Mouse (Mus musculus): ENCODE results near the gene Gdf11. TPM values are rescaled to one million over a fixed set of nuclear protein-coding genes. Genes with fewer than 3 reads are reported as not detected.

The Gdf11 gene
- polyA plus RNA-seq (2012; rRNA removed), result 13.6 and 14.8 TPM in 2 replicates

DNA sequence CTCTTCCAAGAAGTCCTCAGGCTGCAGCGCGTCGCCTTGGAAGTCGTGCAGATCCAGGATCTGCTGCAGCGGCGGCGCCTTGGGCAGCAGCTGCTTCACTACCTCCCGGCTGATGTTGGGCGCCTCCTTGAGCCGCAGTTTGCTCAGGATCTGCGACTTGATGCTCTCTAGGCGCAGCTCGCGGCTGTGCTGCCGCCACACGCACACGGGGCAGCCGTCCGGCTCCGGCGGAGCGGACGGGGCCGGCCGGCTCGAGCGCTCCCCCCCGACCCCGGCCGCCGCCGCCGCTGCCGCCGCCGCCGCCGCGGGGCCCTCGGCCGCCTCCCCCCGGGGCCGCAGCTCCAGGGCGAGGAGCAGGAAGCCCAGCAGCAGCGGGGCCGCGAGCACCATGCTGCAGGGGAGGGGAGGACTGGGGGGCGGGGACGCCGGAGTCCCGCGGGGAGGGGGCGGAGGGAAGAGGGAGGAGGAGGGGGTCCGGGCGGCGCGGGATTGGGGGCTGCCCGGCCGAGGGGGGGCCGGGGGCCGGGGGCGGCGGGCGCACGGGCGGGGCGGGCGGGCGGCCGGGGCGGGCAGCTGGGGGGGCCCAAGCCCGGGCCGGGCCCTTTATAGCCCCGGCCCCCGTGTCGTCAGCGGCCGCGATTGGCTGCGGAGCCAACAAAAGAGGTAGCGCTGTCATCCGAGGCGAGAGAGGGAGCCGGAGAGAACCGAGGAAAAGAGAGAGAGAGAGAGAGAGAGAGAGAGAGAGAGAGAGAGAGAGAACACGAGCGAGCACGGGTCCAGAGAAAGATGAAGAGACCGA is at the start of gene Gdf11:
Gene Gdf11 (minus strand): TSS at position 423 of the 799 bp plus-strand sequence.
- H3K4me1 ChIP-seq (ENCODE audit: control insufficient read depth, insufficient read depth, low read length), result 0 out of 2 replicates have a peak, but pooled peaks cover 3% of the 10 kb centered on the region
- TF ChIP-seq CTCF (IDR thresholded peaks at IDR 0.05; ENCODE audit: borderline replicate concordance, insufficient read depth, low read depth, low read length), result no peak
- no peak for TF ChIP-seq POLR2A (IDR thresholded peaks at IDR 0.05; ENCODE audit: borderline replicate concordance, insufficient read depth, low read length)
- 1% methylated on average over 61 of the region's 89 CpGs for WGBS
- H3K27ac ChIP-seq (ENCODE audit: insufficient read depth, low read length), result no peak within 1 kb of the TSS
- no peak for DNase-seq
- no peaks in the 10 kb centered on the region for H3K27me3 ChIP-seq (ENCODE audit: control insufficient read depth, insufficient read depth, low read length)
- peak within 1 kb of the TSS; percentile 66 for H3K4me3 ChIP-seq (replicated peaks; ENCODE audit: insufficient read depth, low read depth, low read length)

DNA sequence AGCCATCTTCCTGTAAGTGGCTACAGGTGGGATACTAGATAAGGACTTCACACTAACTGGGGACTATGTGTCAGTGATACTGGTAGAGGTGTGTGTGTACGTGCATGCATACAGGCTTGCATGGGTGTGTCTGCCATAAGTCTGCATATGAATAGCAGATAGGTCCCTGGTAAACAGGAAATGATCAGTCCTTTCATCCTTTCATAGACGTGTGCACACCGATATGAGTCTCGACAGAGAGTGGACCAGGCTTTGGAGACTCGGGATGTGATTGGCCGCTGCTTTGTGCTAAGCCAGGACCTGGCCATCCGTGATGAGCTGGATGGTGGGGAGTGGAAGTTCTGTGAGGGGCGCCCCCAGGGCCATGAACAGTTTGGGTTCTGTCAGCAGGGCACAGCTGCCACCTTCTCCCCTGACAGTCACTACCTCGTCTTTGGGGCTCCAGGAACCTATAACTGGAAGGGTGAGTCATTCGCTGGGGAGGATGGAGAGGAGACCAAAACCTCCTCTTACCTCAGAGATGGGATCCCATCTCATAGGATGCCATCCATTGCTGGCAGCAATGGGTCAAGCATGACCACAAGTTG is 49.0 kb upstream of the Gdf11 start:
- Histone ChIP-seq H3K4me1 (ENCODE audit: control insufficient read depth, insufficient read depth, low read length) (peaks cover 21% of the 10 kb centered on the region), H3K27ac (ENCODE audit: insufficient read depth, low read length) (no peak overlapping the region), H3K4me3 (replicated peaks; ENCODE audit: insufficient read depth, low read depth, low read length) (no peak overlapping the region), H3K27me3 (ENCODE audit: control insufficient read depth, insufficient read depth, low read length) (no peaks in the 10 kb centered on the region)
- DNase-seq, result no peak
- 78% methylated on average over 10 of the region's 10 CpGs for WGBS
- TF ChIP-seq POLR2A (IDR thresholded peaks at IDR 0.05; ENCODE audit: borderline replicate concordance, insufficient read depth, low read length), result no peak
- TF ChIP-seq CTCF (IDR thresholded peaks at IDR 0.05; ENCODE audit: borderline replicate concordance, insufficient read depth, low read depth, low read length), result no peak

DNA sequence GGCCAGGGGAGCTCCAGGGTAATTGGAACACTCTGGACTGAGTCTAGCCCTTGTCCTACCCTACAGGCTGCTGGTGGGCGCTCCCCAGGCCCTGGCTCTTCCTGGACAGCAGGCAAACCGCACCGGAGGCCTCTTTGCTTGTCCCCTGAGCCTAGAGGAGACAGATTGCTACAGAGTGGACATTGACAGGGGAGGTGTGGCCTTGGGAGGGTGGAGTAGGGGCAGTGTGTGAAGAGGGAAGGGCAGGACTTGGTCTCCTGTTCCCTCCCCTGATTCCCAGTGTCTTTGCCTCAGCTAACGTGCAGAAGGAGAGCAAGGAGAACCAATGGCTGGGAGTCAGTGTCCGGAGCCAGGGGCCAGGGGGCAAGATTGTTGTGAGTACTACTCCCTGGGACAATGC is 47.5 kb upstream of the Gdf11 start:
- TF ChIP-seq POLR2A (IDR thresholded peaks at IDR 0.05; ENCODE audit: borderline replicate concordance, insufficient read depth, low read length), result no peak
- no peak for TF ChIP-seq CTCF (IDR thresholded peaks at IDR 0.05; ENCODE audit: borderline replicate concordance, insufficient read depth, low read depth, low read length)
- H3K27ac ChIP-seq (ENCODE audit: insufficient read depth, low read length), result peak overlapping the region; percentile 52
- peak overlapping the region; percentile 4 for H3K4me3 ChIP-seq (replicated peaks; ENCODE audit: insufficient read depth, low read depth, low read length)
- no peaks in the 10 kb centered on the region for H3K27me3 ChIP-seq (ENCODE audit: control insufficient read depth, insufficient read depth, low read length)
- WGBS, result 21% methylated on average over 5 of the region's 5 CpGs
- DNase-seq, result peak; percentile 37 to 38
- H3K4me1 ChIP-seq (ENCODE audit: control insufficient read depth, insufficient read depth, low read length), result peaks cover 21% of the 10 kb centered on the region

DNA sequence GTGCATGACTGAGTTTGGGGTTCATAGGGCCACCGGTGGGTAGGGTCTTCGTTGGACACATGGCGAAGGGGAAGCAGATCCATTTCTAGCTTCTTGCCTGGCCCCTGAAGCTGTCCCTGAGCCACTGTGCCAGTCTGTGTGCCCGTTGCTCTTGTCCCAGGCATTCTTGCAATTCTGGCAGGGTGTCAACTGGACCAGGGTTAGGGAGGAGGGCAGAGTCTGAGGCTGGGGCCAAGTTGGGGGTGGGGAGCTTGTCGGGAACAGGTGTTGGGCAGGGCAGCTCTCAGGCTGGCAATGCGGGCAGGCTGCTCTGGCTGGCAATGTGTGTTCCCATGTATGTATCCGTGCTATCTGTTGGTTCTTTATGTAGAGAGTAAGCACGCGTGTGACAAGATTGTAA is 46.9 kb upstream of the Gdf11 start:
- Histone ChIP-seq H3K27me3 (ENCODE audit: control insufficient read depth, insufficient read depth, low read length) (no peaks in the 10 kb centered on the region), H3K4me3 (replicated peaks; ENCODE audit: insufficient read depth, low read depth, low read length) (peak overlapping the region; percentile 30), H3K27ac (ENCODE audit: insufficient read depth, low read length) (peak overlapping the region; percentile 85), H3K4me1 (ENCODE audit: control insufficient read depth, insufficient read depth, low read length) (peaks cover 21% of the 10 kb centered on the region)
- TF ChIP-seq POLR2A (IDR thresholded peaks at IDR 0.05; ENCODE audit: borderline replicate concordance, insufficient read depth, low read length), result peak; percentile 27; the same call in 1 of the 2 replicates
- no peak for TF ChIP-seq CTCF (IDR thresholded peaks at IDR 0.05; ENCODE audit: borderline replicate concordance, insufficient read depth, low read depth, low read length)
- DNase-seq, result peak; percentile 91 to 96
- WGBS, result 7% methylated on average over 9 of the region's 9 CpGs

DNA sequence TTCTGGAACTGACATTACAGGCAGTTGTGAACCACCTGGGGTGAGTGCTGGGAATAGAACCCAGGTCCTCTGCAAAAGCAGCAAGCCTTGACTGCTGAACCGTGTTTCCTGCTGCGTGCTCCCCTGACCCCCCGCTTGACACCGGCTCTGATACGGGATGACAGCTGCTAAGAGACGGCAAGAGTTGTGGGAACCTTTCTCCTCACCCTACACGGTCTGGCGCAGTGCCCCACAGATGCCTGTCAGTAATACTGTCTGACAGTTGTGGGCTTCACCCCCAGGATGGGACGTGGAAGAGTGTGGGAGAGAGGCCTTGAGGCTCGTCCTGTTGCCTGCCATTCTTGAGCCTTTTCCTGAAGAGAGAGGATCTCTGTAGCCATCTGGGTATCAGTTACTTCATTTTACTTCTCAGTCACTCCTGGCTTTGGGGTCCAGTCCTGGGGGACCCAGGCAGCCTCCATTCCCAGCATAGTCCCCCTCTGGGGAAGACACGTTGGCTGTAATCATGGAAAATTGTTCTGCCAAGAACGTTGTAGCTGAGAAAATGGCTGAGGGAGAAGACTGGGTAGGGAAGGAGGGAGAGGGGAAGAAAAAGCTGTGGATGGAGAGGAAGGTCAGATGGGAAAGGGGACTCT is 46.4 kb upstream of the Gdf11 start:
- DNase-seq, result peak in 1 of 2 experiments; percentile 40
- Histone ChIP-seq H3K27ac (ENCODE audit: insufficient read depth, low read length) (peak overlapping the region; percentile 85), H3K4me1 (ENCODE audit: control insufficient read depth, insufficient read depth, low read length) (peaks cover 21% of the 10 kb centered on the region), H3K27me3 (ENCODE audit: control insufficient read depth, insufficient read depth, low read length) (no peaks in the 10 kb centered on the region), H3K4me3 (replicated peaks; ENCODE audit: insufficient read depth, low read depth, low read length) (peak overlapping the region; percentile 30)
- WGBS, result 53% methylated on average over 12 of the region's 12 CpGs
- TF ChIP-seq CTCF (IDR thresholded peaks at IDR 0.05; ENCODE audit: borderline replicate concordance, insufficient read depth, low read depth, low read length) (no peak), POLR2A (IDR thresholded peaks at IDR 0.05; ENCODE audit: borderline replicate concordance, insufficient read depth, low read length) (no peak)

DNA sequence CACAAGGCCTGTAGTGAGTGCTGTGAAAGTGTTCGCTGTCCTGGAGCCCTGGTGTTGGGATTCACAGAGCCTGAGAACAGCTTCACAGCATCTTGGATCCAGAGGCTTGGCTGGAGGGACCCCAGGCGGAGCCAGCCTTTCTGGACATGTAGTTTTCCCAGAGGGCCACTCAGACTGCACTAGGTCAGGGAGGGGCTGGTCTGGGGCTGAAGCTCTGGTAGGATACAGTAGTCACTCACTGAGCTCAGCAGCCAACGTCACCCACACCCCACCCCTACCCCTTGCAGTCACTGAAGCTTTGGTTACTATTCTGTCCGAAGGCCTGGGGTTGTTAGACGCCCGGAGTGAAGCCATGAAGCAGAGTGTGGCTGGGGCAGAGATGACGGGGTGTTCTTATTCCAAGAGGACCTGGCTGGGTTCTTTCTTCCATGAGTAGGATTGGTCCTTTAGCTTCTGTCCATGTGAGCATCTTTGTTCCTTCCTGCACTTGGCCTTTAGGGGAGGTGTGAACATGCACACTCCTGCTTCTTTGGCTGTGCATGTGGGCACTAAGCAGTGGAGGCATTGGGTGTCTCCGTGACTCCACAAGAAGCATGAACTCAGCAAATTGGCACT is 44.4 kb upstream of the Gdf11 start:
- Histone ChIP-seq H3K4me1 (ENCODE audit: control insufficient read depth, insufficient read depth, low read length) (peaks cover 21% of the 10 kb centered on the region), H3K27me3 (ENCODE audit: control insufficient read depth, insufficient read depth, low read length) (no peaks in the 10 kb centered on the region), H3K27ac (ENCODE audit: insufficient read depth, low read length) (peak overlapping the region; percentile 87), H3K4me3 (replicated peaks; ENCODE audit: insufficient read depth, low read depth, low read length) (peak overlapping the region; percentile 78)
- no peak for TF ChIP-seq POLR2A (IDR thresholded peaks at IDR 0.05; ENCODE audit: borderline replicate concordance, insufficient read depth, low read length)
- TF ChIP-seq CTCF (IDR thresholded peaks at IDR 0.05; ENCODE audit: borderline replicate concordance, insufficient read depth, low read depth, low read length), result no peak
- peak; percentile 43 to 49 for DNase-seq
- 25% methylated on average over 8 of the region's 8 CpGs for WGBS

DNA sequence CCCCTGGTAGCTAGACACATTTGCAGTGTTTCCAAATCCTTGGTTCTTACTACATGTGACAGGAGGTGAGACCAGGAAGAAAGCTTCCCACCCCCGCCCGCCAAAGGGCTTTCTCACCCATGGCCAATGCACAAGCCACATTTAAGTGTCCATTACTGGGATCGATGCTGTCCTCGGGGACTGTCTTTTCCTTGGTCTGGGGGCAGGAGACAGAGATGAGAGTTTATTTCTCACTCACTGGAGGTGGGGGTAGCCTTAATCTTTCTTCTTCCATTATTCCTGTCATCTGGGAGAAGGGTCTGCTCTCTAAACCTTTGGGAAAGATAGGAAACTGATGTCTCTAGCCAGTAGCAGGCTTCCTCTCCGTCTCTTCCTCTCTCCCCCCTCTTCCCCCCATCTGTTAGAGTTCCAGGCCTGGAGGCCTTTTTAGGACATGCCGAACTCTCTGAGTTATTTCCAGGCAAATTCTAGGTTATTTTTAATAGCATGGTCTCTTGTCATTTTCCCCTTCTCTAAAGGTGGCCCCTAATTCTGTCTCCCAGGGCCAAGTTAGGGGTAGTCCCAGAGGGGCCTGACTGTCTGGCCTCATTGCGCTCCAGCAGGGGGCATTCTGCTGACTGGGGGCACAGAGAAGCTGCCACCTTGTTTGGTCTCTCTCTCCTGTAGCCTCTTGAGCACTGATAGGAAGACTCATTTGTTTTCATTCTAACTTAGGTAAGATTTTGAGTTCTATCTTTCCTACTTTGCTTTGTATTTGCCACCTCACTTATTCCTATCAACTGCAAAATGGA is 43.7 kb upstream of the Gdf11 start:
- TF ChIP-seq CTCF (IDR thresholded peaks at IDR 0.05; ENCODE audit: borderline replicate concordance, insufficient read depth, low read depth, low read length) (no peak), POLR2A (IDR thresholded peaks at IDR 0.05; ENCODE audit: borderline replicate concordance, insufficient read depth, low read length) (no peak)
- H3K27me3 ChIP-seq (ENCODE audit: control insufficient read depth, insufficient read depth, low read length), result no peaks in the 10 kb centered on the region
- peak overlapping the region; percentile 78 for H3K4me3 ChIP-seq (replicated peaks; ENCODE audit: insufficient read depth, low read depth, low read length)
- H3K4me1 ChIP-seq (ENCODE audit: control insufficient read depth, insufficient read depth, low read length), result peaks cover 21% of the 10 kb centered on the region
- DNase-seq, result peak in 1 of 2 experiments; percentile 42
- H3K27ac ChIP-seq (ENCODE audit: insufficient read depth, low read length), result peak overlapping the region; percentile 87
- WGBS, result 13% methylated on average over 7 of the region's 7 CpGs

All from cerebellum, adult 2 months (tissue).